Mouse (Mus musculus) intestine, postnatal 0 days (tissue): Measurements from ENCODE around the gene Myo18b. TPM values are rescaled to one million over a fixed set of nuclear protein-coding genes. Genes with fewer than 3 reads are reported as not detected.

Source experiments
- ATAC-seq: fragments of 200-750 bp; cut with Nextera tagmentation; 2 replicates; pipeline ENCODE4 v1.8.0; 2017; ENCODE audit warnings: mild to moderate bottlenecking, moderate TSS enrichment, moderate library complexity
- H3K27ac ChIP-seq: fragments of 300-500 bp; sonication (generic); 2 replicates; pipeline ENCODE4 v1.5.1; 2014; ENCODE audit warnings: mild to moderate bottlenecking, low read depth, low read length, moderate library complexity
- H3K27me3 ChIP-seq: fragments of 300-500 bp; sonication (generic); replicated peaks from 2 replicates; pipeline ENCODE4 v1.6.1; 2014; ENCODE audit warnings: low read length, mixed read lengths; ENCODE audit not compliant: control insufficient read depth, insufficient read depth
- H3K36me3 ChIP-seq: fragments of 300-500 bp; sonication (generic); 2 replicates; pipeline ENCODE4 v1.6.1; 2014; ENCODE audit warnings: mild to moderate bottlenecking, moderate library complexity; ENCODE audit not compliant: control insufficient read depth, insufficient read depth
- H3K4me1 ChIP-seq: fragments of 300-500 bp; sonication (generic); replicated peaks from 2 replicates; pipeline ENCODE4 v1.6.1; 2014; ENCODE audit warnings: antibody characterized with exemption, low read length, mixed read lengths; ENCODE audit not compliant: control insufficient read depth, insufficient read depth
- H3K4me2 ChIP-seq: fragments of 300-500 bp; sonication (generic); replicated peaks from 2 replicates; pipeline ENCODE4 v1.6.1; 2014; ENCODE audit warnings: low read depth, mild to moderate bottlenecking, moderate library complexity
- H3K4me3 ChIP-seq: fragments of 300-500 bp; sonication (generic); 2 replicates; pipeline ENCODE4 v1.5.1; 2014; ENCODE audit warnings: low read depth, low read length
- H3K9ac ChIP-seq: fragments of 300-500 bp; sonication (generic); 2 replicates; pipeline ENCODE4 v1.6.1; 2014; ENCODE audit warnings: mild to moderate bottlenecking, low read depth, low read length
- H3K9me3 ChIP-seq: fragments of 300-500 bp; sonication (generic); 2 replicates; pipeline ENCODE4 v1.6.1; 2016; ENCODE audit warnings: mixed run types; ENCODE audit not compliant: control insufficient read depth
- CTCF ChIP-seq: sonication (generic); IDR thresholded peaks from 2 replicates; pipeline ENCODE4 v1.5.1; 2016; ENCODE audit warnings: low read depth, mild to moderate bottlenecking, control low read depth, antibody characterized with exemption, moderate library complexity
- WGBS: fragments of 180-500 bp; shearing (Covaris S2); extraction: QIAGEN DNeasy Blood & Tissue Kit; methylation state at CpG from one replicate; pipeline ENCODE4 v1.1.7; 2014; 5-methylcytosine and 5-hydroxymethylcytosine counted together
- polyA plus RNA-seq: library from polyadenylated mRNA; unstranded; fragments of >200 nt; fragmentation: Nextera tagmentation; extraction: Ambion mirVana; gene quantifications from 2 replicates; pipeline ENCODE4 v1.2.1, GENCODE M21; 2015

Myo18b gene
- polyA plus RNA-seq, 1 experiment from 2014 or later, result 0.09 TPM

- no peak overlapping the region for H3K9ac ChIP-seq
- no peaks in the 10 kb centered on the region for H3K27me3 ChIP-seq
- no peaks in the 10 kb centered on the region for H3K36me3 ChIP-seq
- H3K4me2 ChIP-seq, result no peak overlapping the region
- 73% methylated on average over 6 of the region's 6 CpGs for WGBS
- TF ChIP-seq CTCF, result no peak
- H3K4me3 ChIP-seq, result no peak overlapping the region
- H3K9me3 ChIP-seq, result no peaks in the 10 kb centered on the region
- H3K4me1 ChIP-seq, result no peaks in the 10 kb centered on the region
- no peak overlapping the region for H3K27ac ChIP-seq
- ATAC-seq, result no peak
Observed at GRCm38 (mm10) chr5:112728432-112728831, 167.7 kb downstream of the Myo18b start.

- H3K4me1 ChIP-seq, result no peaks in the 10 kb centered on the region
- H3K27ac ChIP-seq, result no peak overlapping the region
- TF ChIP-seq CTCF, result no peak
- no peak overlapping the region for H3K4me3 ChIP-seq
- no peak overlapping the region for H3K4me2 ChIP-seq
- no peaks in the 10 kb centered on the region for H3K9me3 ChIP-seq
- WGBS, result 45% methylated on average over 12 of the region's 12 CpGs
- no peak for ATAC-seq
- H3K36me3 ChIP-seq, result no peaks in the 10 kb centered on the region
- H3K27me3 ChIP-seq, result no peaks in the 10 kb centered on the region
- no peak overlapping the region for H3K9ac ChIP-seq
Observed at GRCm38 (mm10) chr5:112718655-112719306, 177.4 kb downstream of the Myo18b start.

- no peaks in the 10 kb centered on the region for H3K9me3 ChIP-seq
- no peak for TF ChIP-seq CTCF
- H3K27ac ChIP-seq, result no peak overlapping the region
- no peaks in the 10 kb centered on the region for H3K4me1 ChIP-seq
- no peak overlapping the region for H3K4me3 ChIP-seq
- no peak overlapping the region for H3K4me2 ChIP-seq
- H3K36me3 ChIP-seq, result no peaks in the 10 kb centered on the region
- 46% methylated on average over 8 of the region's 8 CpGs for WGBS
- ATAC-seq, result no peak
- H3K9ac ChIP-seq, result no peak overlapping the region
- H3K27me3 ChIP-seq, result 0 out of 2 replicates have a peak, but pooled peaks cover under 1% of the 10 kb centered on the region
Observed at GRCm38 (mm10) chr5:112714679-112715446, 181.3 kb downstream of the Myo18b start.

- ATAC-seq, result no peak
- TF ChIP-seq CTCF, result no peak
- Histone ChIP-seq H3K36me3 (no peaks in the 10 kb centered on the region), H3K9me3 (no peaks in the 10 kb centered on the region), H3K4me3 (no peak overlapping the region), H3K9ac (no peak overlapping the region), H3K27me3 (0 out of 2 replicates have a peak, but pooled peaks cover 3% of the 10 kb centered on the region), H3K4me2 (no peak overlapping the region), H3K27ac (no peak overlapping the region), H3K4me1 (no peaks in the 10 kb centered on the region)
Observed at GRCm38 (mm10) chr5:112709831-112710230, 186.3 kb downstream of the Myo18b start.

GRCm38 (mm10) chr5:112708441-112708840 is 187.7 kb downstream of the Myo18b start:
- Histone ChIP-seq H3K4me1 (no peaks in the 10 kb centered on the region), H3K9me3 (no peaks in the 10 kb centered on the region), H3K36me3 (no peaks in the 10 kb centered on the region), H3K27me3 (0 out of 2 replicates have a peak, but pooled peaks cover 3% of the 10 kb centered on the region), H3K9ac (no peak overlapping the region), H3K4me2 (no peak overlapping the region), H3K27ac (no peak overlapping the region), H3K4me3 (no peak overlapping the region)
- ATAC-seq, result no peak
- no peak for TF ChIP-seq CTCF

GRCm38 (mm10) chr5:112707478-112707877 is 188.7 kb downstream of the Myo18b start:
- H3K9me3 ChIP-seq, result no peaks in the 10 kb centered on the region
- no peak for TF ChIP-seq CTCF
- H3K36me3 ChIP-seq, result no peaks in the 10 kb centered on the region
- H3K4me1 ChIP-seq, result no peaks in the 10 kb centered on the region
- H3K27ac ChIP-seq, result no peak overlapping the region
- no peak overlapping the region for H3K9ac ChIP-seq
- H3K4me3 ChIP-seq, result no peak overlapping the region
- 91% methylated on average over 2 of the region's 2 CpGs for WGBS
- no peak overlapping the region for H3K4me2 ChIP-seq
- 0 out of 2 replicates have a peak, but pooled peaks cover 3% of the 10 kb centered on the region for H3K27me3 ChIP-seq
- no peak for ATAC-seq
